Mouse (Mus musculus) gastrocnemius, postnatal 10 days (tissue): ENCODE data around the gene Olfr1061. TPM values are rescaled to one million over a fixed set of nuclear protein-coding genes. Genes with fewer than 3 reads are reported as not detected.
"Not testable (repeated sequence)": the region's sequence is repeated elsewhere in the genome, so short reads cannot be mapped to it uniquely, and the experiment has no call there.

Source experiments
- DNase-seq: peaks from one replicate; pipeline ENCODE4 v3.0.0; 2021; ENCODE audit warnings: mixed read lengths
- long read RNA-seq, 2 experiments: library from polyadenylated mRNA; stranded (forward); transcript quantifications; one replicate each; pipeline ENCODE4 v2.0.0; 2021
- total RNA-seq, 2 experiments: library from RNA; stranded (reverse); gene quantifications; 2 replicates each; pipeline ENCODE4 v1.2.3; 2021

Olfr1061 gene
- total RNA-seq, result not detected
- long read RNA-seq, experiment 1, result 0 reads
- long read RNA-seq, experiment 2, result 0 reads

- DNase-seq, result no peak
Observed at GRCm38 (mm10) chr2:86413950-86414349, at the start of gene Olfr1061. Gene Olfr1061, minus strand, starts transcription at chr2:86414050.

- DNase-seq, result no peak
Observed at GRCm38 (mm10) chr2:86460434-86460833, 46.6 kb upstream of the Olfr1061 start.

- no peak for DNase-seq
Observed at GRCm38 (mm10) chr2:86456169-86456568, 42.3 kb upstream of the Olfr1061 start, which contains the start of gene Olfr1066. Gene Olfr1066, minus strand, starts transcription at chr2:86456269.

GRCm38 (mm10) chr2:86450491-86450890 is 36.6 kb upstream of the Olfr1061 start, which contains the start of gene Olfr1065:
Gene Olfr1065, minus strand, starts transcription at chr2:86450591.
- not testable (repeated sequence) for DNase-seq

GRCm38 (mm10) chr2:86442101-86442500 is 28.3 kb upstream of the Olfr1061 start:
- not testable (repeated sequence) for DNase-seq

- not testable (repeated sequence) for DNase-seq
Observed at GRCm38 (mm10) chr2:86428511-86428910, 14.7 kb upstream of the Olfr1061 start.

- not testable (repeated sequence) for DNase-seq
Observed at GRCm38 (mm10) chr2:86426649-86427048, 12.8 kb upstream of the Olfr1061 start, which contains the start of gene Olfr1062. Gene Olfr1062, minus strand, starts transcription at chr2:86426749.

GRCm38 (mm10) chr2:86395114-86395513 is 18.7 kb downstream of the Olfr1061 start:
- DNase-seq, result no peak

- not testable (repeated sequence) for DNase-seq
Observed at GRCm38 (mm10) chr2:86388461-86388860, 25.4 kb downstream of the Olfr1061 start, which contains the start of gene Olfr1058. Gene Olfr1058, minus strand, starts transcription at chr2:86388561.

GRCm38 (mm10) chr2:86378293-86378692 is 35.6 kb downstream of the Olfr1061 start, which contains the start of gene Olfr1057:
Gene Olfr1057, minus strand, starts transcription at chr2:86378393.
- no peak for DNase-seq

GRCm38 (mm10) chr2:86366342-86366741 is 47.5 kb downstream of the Olfr1061 start:
- DNase-seq, result not testable (repeated sequence)

Other genes with a start within 250 kb of the Olfr1061 start
- gene Olfr1043, start 246.5 kb downstream of the Olfr1061 start, total RNA-seq, result not detected
- not detected for gene Olfr1044, start 236.2 kb downstream of the Olfr1061 start, total RNA-seq
- gene Olfr52, start 228.4 kb downstream of the Olfr1061 start, total RNA-seq, result not detected
- gene Olfr1045, start 211.0 kb downstream of the Olfr1061 start, total RNA-seq, result not detected
- not detected for gene Olfr1046, start 194.7 kb downstream of the Olfr1061 start, total RNA-seq
- gene Olfr1047, start 182.6 kb downstream of the Olfr1061 start, total RNA-seq, result not detected
- not detected for gene Olfr1048, start 173.8 kb downstream of the Olfr1061 start, total RNA-seq
- gene Olfr1049, start 155.7 kb downstream of the Olfr1061 start, total RNA-seq, result not detected
- not detected for gene Olfr1051, start 135.0 kb downstream of the Olfr1061 start, total RNA-seq
- gene Olfr1052, start 121.6 kb downstream of the Olfr1061 start, total RNA-seq, result not detected
- not detected for gene Olfr1053, start 98.8 kb downstream of the Olfr1061 start, total RNA-seq
- not detected for gene Olfr1054, start 78.6 kb downstream of the Olfr1061 start, total RNA-seq
- not detected for gene Olfr1055, start 63.8 kb downstream of the Olfr1061 start, total RNA-seq
- not detected for gene Olfr1056, start 51.6 kb downstream of the Olfr1061 start, total RNA-seq
- gene Olfr1057, start 35.7 kb downstream of the Olfr1061 start, total RNA-seq, result not detected
- gene Olfr1058, start 25.5 kb downstream of the Olfr1061 start, total RNA-seq, result not detected
- not detected for gene Olfr1062, start 12.7 kb upstream of the Olfr1061 start, total RNA-seq
- gene Olfr1065, start 36.5 kb upstream of the Olfr1061 start, total RNA-seq, result not detected
- gene Olfr1066, start 42.2 kb upstream of the Olfr1061 start, total RNA-seq, result not detected
- gene Olfr228, start 73.3 kb upstream of the Olfr1061 start, total RNA-seq, result not detected
- gene Olfr1076, start 94.4 kb upstream of the Olfr1061 start, total RNA-seq, result not detected
- not detected for gene Olfr1079, start 128.4 kb upstream of the Olfr1061 start, total RNA-seq
- not detected for gene Olfr1080, start 144.2 kb upstream of the Olfr1061 start, total RNA-seq
- gene Olfr1082, start 184.9 kb upstream of the Olfr1061 start, total RNA-seq, result not detected
- gene Olfr1084, start 225.7 kb upstream of the Olfr1061 start, total RNA-seq, result not detected
- gene Olfr1085, start 248.0 kb upstream of the Olfr1061 start, total RNA-seq, result not detected